Mouse (Mus musculus): ENCODE results near the gene Rps10.

DNA sequence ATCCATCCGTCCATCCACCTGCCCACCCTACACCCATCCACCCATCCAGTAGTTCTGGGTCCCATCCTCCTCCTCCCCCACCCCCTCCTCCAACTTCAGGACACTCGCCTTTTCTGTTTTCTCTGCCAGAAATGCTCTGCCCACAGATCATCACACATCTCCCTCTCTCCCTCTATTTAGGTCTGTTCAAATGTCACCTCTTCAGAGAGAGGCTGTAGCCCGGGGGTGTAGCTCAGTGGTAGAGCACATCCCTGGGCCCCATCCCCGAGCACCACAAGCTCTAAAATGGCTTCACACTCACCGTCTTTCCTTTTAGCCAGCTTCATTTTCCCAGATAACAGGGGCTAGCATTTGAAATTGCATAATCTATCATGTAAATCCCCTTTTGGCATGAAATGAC is 41.3 kb upstream of the Rps10 start:
- TF ChIP-seq POLR2A (IDR thresholded peaks at IDR 0.05; ENCODE audit: low read depth, low read length) (no peak), GABPA (IDR thresholded peaks at IDR 0.05; ENCODE audit: insufficient replicate concordance, low read depth, low read length) (no peak), ETS1 (conservative IDR thresholded peaks at IDR 0.05; ENCODE audit: low read depth, low read length) (no peak), HCFC1 (IDR thresholded peaks at IDR 0.05; ENCODE audit: low read depth, low read length) (no peak), CTCF (conservative IDR thresholded peaks at IDR 0.05 in 1 of 2, IDR thresholded peaks at IDR 0.05 in 1 of 2; ENCODE audit: low read depth in 2 of 2, low read length in 2 of 2) (no peak)
